Mouse (Mus musculus): Measurements from ENCODE around the gene Jag2. TPM values are rescaled to one million over a fixed set of nuclear protein-coding genes. Genes with fewer than 3 reads are reported as not detected.

Gene Jag2
- polyA plus RNA-seq, 1 experiment from 2014 or later = 14.8 TPM

DNA sequence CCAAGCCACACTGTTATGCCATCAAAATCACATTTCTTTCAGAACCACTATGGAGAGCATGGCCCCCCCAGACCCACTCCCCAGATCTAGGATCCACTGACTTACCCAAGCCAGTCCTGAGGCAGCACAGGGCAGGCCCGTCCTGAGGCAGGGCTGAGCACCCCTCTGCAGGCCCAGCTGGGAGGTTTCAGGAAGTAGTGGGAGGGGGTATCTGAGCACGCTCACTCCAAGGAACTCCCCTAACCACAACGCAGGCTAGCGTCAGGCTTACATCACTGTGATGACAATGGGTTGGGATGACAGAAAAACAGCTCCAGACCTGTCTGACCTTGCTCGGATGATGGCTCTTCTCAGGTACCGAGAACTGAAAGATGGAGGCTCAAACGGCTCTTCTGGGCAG is 68.8 kb downstream of the Jag2 start:
- H3K27ac ChIP-seq (replicated peaks) = no peak overlapping the region
- H3K27me3 ChIP-seq (replicated peaks) = no peaks in the 10 kb centered on the region
- no peaks in the 10 kb centered on the region for H3K36me3 ChIP-seq
- no peak for ATAC-seq (ENCODE audit: low FRiP score)
- no peak overlapping the region for H3K9ac ChIP-seq (replicated peaks)
- no peak overlapping the region for H3K4me2 ChIP-seq
- H3K4me3 ChIP-seq (replicated peaks) = no peak overlapping the region
- 69% methylated on average over 7 of the region's 7 CpGs for WGBS
- no peaks in the 10 kb centered on the region for H3K9me3 ChIP-seq (replicated peaks)
- no peaks in the 10 kb centered on the region for H3K4me1 ChIP-seq

DNA sequence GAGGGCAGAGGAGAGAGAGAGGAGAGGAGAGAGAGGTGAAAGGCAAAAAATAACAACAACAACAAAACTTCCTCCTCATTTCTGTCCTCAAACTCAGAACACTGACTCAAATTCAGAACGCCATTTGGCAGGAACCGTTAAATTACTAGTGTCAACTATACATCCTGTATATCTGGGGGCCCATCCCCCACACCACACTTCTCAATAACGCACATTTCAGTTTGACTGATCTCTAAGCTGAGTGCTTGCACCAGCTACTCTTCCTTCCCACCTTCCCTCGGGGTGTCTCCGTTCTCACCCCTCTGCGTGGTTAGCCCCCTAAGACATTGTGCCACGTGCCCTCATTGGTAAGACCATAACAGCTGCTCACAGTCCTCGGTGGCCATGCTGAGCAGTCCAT is 69.6 kb downstream of the Jag2 start:
- H3K9ac ChIP-seq (replicated peaks) = no peak overlapping the region
- no peaks in the 10 kb centered on the region for H3K36me3 ChIP-seq
- no peak overlapping the region for H3K4me2 ChIP-seq
- no peak overlapping the region for H3K27ac ChIP-seq (replicated peaks)
- no peaks in the 10 kb centered on the region for H3K27me3 ChIP-seq (replicated peaks)
- H3K4me3 ChIP-seq (replicated peaks) = no peak overlapping the region
- no peak for ATAC-seq (ENCODE audit: low FRiP score)
- H3K4me1 ChIP-seq = no peaks in the 10 kb centered on the region
- H3K9me3 ChIP-seq (replicated peaks) = no peaks in the 10 kb centered on the region
- 83% methylated on average over 8 of the region's 8 CpGs for WGBS

DNA sequence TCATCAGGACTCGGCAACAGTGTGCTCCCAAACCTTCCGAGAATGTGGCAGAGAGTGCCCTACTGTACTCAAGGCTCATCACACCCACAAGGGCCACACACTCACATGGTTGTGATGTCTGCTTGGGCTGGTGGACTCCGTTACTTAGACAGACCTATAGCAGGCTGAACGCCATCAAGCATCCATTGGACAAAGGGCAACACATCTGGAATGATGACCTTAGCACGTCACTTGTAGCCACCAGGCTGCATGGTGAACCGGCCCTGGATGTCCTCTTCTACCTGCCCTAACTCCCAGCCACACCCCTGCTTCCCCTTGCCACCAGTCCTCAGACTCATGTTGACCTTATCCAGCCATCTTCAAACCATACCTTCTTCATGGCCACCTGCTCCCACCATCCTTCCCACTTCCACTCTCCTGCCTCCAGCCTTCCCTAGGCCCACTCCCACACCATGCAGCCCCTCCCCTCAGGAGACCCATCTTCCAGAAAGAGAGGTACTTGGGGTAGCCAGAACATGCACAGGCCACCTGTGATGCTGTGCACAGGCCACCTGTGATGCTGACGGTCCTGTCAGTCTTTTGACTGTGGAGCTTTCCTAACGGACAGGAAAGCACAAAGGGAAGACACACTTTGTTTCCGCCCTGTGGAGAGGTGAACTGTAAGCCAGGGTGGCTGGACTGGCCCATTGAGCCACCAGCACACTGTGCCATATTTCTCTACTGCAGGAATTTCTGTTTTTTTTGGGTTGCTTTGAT is 70.8 kb downstream of the Jag2 start:
- H3K9ac ChIP-seq (replicated peaks) = no peak overlapping the region

More for the DNA sequence above, 70.8 kb downstream of the Jag2 start:
- 91% methylated on average over 9 of the region's 9 CpGs for WGBS
- Histone ChIP-seq H3K27ac (replicated peaks) (no peak overlapping the region), H3K9me3 (replicated peaks) (no peaks in the 10 kb centered on the region), H3K36me3 (no peaks in the 10 kb centered on the region), H3K27me3 (replicated peaks) (no peaks in the 10 kb centered on the region), H3K4me1 (no peaks in the 10 kb centered on the region), H3K4me2 (no peak overlapping the region), H3K4me3 (replicated peaks) (no peak overlapping the region)
- no peak for ATAC-seq (ENCODE audit: low FRiP score)

Small RNA genes within 50 kb of the gene (microRNA-seq; reads per million reads assigned to microRNA genes)
- gene Mir6941 = not detected

Other genes with a start within 250 kb of the Jag2 start
- gene Cep170b, start 209.3 kb downstream of the Jag2 start, polyA plus RNA-seq (2015; fragmentation: Nextera tagmentation; extraction: Ambion mirVana) = 34.7 and 43.3 TPM in 2 replicates
- 8.4 and 42.0 TPM in 2 replicates for gene Pld4, start 169.1 kb downstream of the Jag2 start, polyA plus RNA-seq (2015; fragmentation: Nextera tagmentation; extraction: Ambion mirVana)
- 4.5 and 5.7 TPM in 2 replicates for gene Ahnak2, start 127.1 kb downstream of the Jag2 start, polyA plus RNA-seq (2015; fragmentation: Nextera tagmentation; extraction: Ambion mirVana)
- 19.6 and 21.1 TPM in 2 replicates for gene Clba1, start 120.8 kb downstream of the Jag2 start, polyA plus RNA-seq (2015; fragmentation: Nextera tagmentation; extraction: Ambion mirVana)
- 30.3 and 48.6 TPM in 2 replicates for gene Cdca4, start 100.4 kb downstream of the Jag2 start, polyA plus RNA-seq (2015; fragmentation: Nextera tagmentation; extraction: Ambion mirVana)
- 0.08 and 2.8 TPM in 2 replicates for gene Gpr132, start 61.5 kb downstream of the Jag2 start, polyA plus RNA-seq (2015; fragmentation: Nextera tagmentation; extraction: Ambion mirVana)
- gene Nudt14, start 12.3 kb upstream of the Jag2 start, polyA plus RNA-seq (2015; fragmentation: Nextera tagmentation; extraction: Ambion mirVana) = 62.4 and 66.8 TPM in 2 replicates
- gene Btbd6, start 46.7 kb upstream of the Jag2 start, polyA plus RNA-seq (2015; fragmentation: Nextera tagmentation; extraction: Ambion mirVana) = 46.3 and 50.0 TPM in 2 replicates
- 44.1 and 49.3 TPM in 2 replicates for gene Brf1, start 70.9 kb upstream of the Jag2 start, polyA plus RNA-seq (2015; fragmentation: Nextera tagmentation; extraction: Ambion mirVana)
- gene Pacs2, start 84.7 kb upstream of the Jag2 start, polyA plus RNA-seq (2015; fragmentation: Nextera tagmentation; extraction: Ambion mirVana) = 21.9 and 27.6 TPM in 2 replicates
- not detected in 2 replicates for gene Tex22, start 144.7 kb upstream of the Jag2 start, polyA plus RNA-seq (2015; fragmentation: Nextera tagmentation; extraction: Ambion mirVana)
- 14.3 and 15.0 TPM in 2 replicates for gene Mta1, start 168.5 kb upstream of the Jag2 start, polyA plus RNA-seq (2015; fragmentation: Nextera tagmentation; extraction: Ambion mirVana)
- gene Crip2, start 210.5 kb upstream of the Jag2 start, polyA plus RNA-seq (2015; fragmentation: Nextera tagmentation; extraction: Ambion mirVana) = 259 and 289 TPM in 2 replicates
- 53.4 and 404 TPM in 2 replicates for gene Crip1, start 216.5 kb upstream of the Jag2 start, polyA plus RNA-seq (2015; fragmentation: Nextera tagmentation; extraction: Ambion mirVana)
- 19.6 and 36.6 TPM in 2 replicates for gene Tedc1, start 226.6 kb upstream of the Jag2 start, polyA plus RNA-seq (2015; fragmentation: Nextera tagmentation; extraction: Ambion mirVana)

Data from neural tube, embryonic 15.5 days (tissue).